Mouse (Mus musculus): Measurements from ENCODE around the gene Wdr73. TPM values are rescaled to one million over a fixed set of nuclear protein-coding genes. Genes with fewer than 3 reads are reported as not detected.

Wdr73 gene
- polyA plus RNA-seq (2017; shearing (Covaris generic)) = 10 to 100 TPM; 33.3 to 36.5 TPM

GRCm38 (mm10) chr7:80900944-80901501 is at the start of gene Wdr73:
Wdr73 (minus strand) TSS chr7:80901269.

GRCm38 (mm10) chr7:80947445-80948350 is 46.6 kb upstream of the Wdr73 start, which contains the start of gene Sec11a:
Sec11a (minus strand) TSS chr7:80947780.

DNA sequence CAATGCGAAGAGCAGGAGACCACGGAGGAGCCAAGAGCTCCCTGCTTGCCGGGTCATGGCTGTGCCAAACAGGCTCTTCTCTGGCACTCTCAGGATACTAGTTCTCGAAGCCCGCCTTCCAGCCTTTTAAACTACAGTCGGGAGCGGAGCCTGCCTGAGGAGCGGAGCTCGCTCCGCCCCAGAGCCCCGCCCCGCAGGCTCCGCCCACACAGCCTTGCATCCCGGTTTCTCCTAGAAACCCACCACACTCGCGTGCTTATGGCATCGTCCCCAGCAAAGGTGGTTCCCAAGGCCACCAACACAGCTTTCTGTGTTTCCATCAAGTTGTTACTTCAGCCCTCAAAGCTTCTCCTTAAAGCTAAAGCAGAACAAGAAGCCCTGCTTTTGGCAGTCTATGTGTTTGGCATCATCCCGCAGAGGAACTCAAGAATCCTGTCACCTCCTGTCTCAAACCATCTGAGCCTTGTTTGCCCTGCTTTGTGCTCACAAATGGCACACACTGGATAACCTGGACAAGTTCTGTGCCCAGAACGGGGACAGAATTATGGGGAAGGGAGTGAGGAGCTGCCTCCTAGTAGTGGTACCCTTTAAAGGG is 3.9 kb upstream of the Wdr73 start, which contains the start of gene Nmb:
Nmb (minus strand) TSS at position 156 of the 595 bp plus-strand sequence.

DNA sequence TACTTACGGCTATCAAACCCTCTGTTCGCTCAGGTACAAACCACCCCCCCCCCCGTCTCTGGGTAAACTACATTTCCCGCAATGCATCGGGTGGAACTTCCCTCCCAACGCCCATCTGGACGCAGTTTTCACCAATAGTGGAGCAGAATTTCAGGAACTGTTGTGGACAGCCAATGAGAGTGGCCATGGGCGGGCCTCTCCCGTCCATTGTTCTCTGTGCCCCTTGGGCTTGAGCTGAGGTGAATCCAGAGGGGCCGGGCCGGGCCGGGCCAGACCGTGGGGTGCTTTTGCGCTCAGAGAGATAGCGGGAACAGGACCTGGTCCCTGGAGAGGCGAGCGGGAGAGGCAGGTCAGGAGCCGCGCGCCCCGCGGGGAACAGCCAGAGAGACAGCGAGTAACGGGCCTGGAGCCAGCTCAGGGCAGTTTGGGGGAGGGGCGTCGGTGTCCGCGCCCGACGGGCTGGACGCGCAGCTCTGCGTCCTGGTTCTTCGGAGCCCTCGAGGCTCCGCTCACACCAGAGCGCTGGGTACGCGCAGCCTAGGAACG is 40.3 kb downstream of the Wdr73 start, which contains the start of gene Zscan2:
Zscan2 (plus strand) TSS at position 192 of the 546 bp plus-strand sequence.

Other genes with a start within 250 kb of the Wdr73 start
- 10 to 100 TPM; 65.0 to 82.6 TPM for gene Crtc3, start 212.4 kb downstream of the Wdr73 start, polyA plus RNA-seq (2017; shearing (Covaris generic))
- gene Iqgap1, start 75.3 kb downstream of the Wdr73 start, polyA plus RNA-seq (2017; shearing (Covaris generic)) = 100 to 1,000 TPM; 205 to 207 TPM
- gene Zscan2, start 40.3 kb downstream of the Wdr73 start, polyA plus RNA-seq (2017; shearing (Covaris generic)) = 1 to 10 TPM; 1.5 to 1.8 TPM
- 10 to 100 TPM; 43.1 to 61.7 TPM for gene Nmb, start 3.8 kb upstream of the Wdr73 start, polyA plus RNA-seq (2017; shearing (Covaris generic))
- 100 to 1,000 TPM; 294 to 382 TPM for gene Sec11a, start 46.5 kb upstream of the Wdr73 start, polyA plus RNA-seq (2017; shearing (Covaris generic))
- gene Zfp592, start 92.4 kb upstream of the Wdr73 start, polyA plus RNA-seq (2017; shearing (Covaris generic)) = 10 to 100 TPM; 63.0 to 84.8 TPM
- gene Alpk3, start 156.3 kb upstream of the Wdr73 start, polyA plus RNA-seq (2017; shearing (Covaris generic)) = 1 to 10 TPM in 1 of 2 experiments, under 1 TPM in 1; 0.29 to 1.5 TPM
- gene Slc28a1, start 213.5 kb upstream of the Wdr73 start, polyA plus RNA-seq (2017; shearing (Covaris generic)) = under 1 TPM in 1 of 2 experiments, not detected in 1; 0.32 TPM

All from inflammation-experienced regulatory T-cells (primary cell).